Mouse (Mus musculus): ENCODE results near the gene Il17rd. TPM values are rescaled to one million over a fixed set of nuclear protein-coding genes. Genes with fewer than 3 reads are reported as not detected.
A peak's percentile ranks its signal among the peaks of the same experiment; 100 is the strongest.

Gene Il17rd
- total and polyA plus RNA-seq, 2 experiments from 2014 or later = 2.8 to 10.6 TPM

- Histone ChIP-seq H3K9me3 (ENCODE audit: low read length) (no peaks in the 10 kb centered on the region), H3K27ac (no peak overlapping the region), H3K4me2 (ENCODE audit: low read depth, low read length) (peak overlapping the region; percentile 96), H3K9ac (replicated peaks; ENCODE audit: low read length) (no peak overlapping the region), H3K4me1 (ENCODE audit: insufficient read depth, low read length) (0 out of 2 replicates have a peak, but pooled peaks cover 3% of the 10 kb centered on the region), H3K36me3 (ENCODE audit: insufficient read depth, low read length) (no peaks in the 10 kb centered on the region), H3K27me3 (ENCODE audit: insufficient read depth, low read length) (peaks cover 18% of the 10 kb centered on the region; the same call in 1 of the 2 replicates), H3K4me3 (ENCODE audit: low read length) (no peak overlapping the region; the same call in 1 of the 2 replicates)
- DNase-seq (ENCODE audit: low spot score) (no peak), ATAC-seq (no peak)
- 52% methylated on average over 6 of the region's 6 CpGs for WGBS
- no peak for TF ChIP-seq CTCF (IDR thresholded peaks at IDR 0.05; ENCODE audit: low read depth)
These were observed 77.2 kb downstream of the Il17rd start for GRCm38 (mm10) chr14:27115991-27116390.

DNA sequence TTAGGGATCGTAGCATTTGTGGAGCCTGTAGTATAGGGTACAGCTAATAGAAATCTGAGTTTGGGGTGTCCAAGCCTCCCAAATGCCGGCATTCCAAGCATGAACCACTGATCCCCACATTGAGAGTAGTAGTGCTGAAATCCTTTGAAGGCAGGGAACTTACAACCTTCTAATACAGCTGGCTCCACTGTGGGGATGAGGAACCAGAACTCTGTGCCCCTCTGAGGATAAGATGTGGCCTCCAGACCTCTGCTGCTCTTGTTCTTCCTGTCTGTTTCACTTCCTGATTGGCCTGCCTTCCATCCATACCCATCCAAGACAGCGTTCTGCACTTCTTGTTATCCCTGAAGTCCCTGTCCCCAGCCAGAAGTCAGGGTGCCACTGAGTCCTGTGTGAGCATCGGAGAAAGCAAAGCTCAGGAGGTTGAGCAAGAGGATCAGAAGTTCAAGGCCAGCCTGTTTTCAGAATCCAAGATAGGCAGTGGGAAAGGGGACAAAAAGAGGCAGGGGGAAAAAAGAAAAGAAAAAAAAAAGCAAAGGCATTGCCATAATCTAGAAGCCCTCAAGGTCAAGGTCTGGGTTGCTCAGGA is 77.9 kb downstream of the Il17rd start:
- 87% methylated on average over 4 of the region's 4 CpGs for WGBS
- peak overlapping the region; percentile 96 for H3K4me2 ChIP-seq (ENCODE audit: low read depth, low read length)
- H3K36me3 ChIP-seq (ENCODE audit: insufficient read depth, low read length) = no peaks in the 10 kb centered on the region
- H3K4me1 ChIP-seq (ENCODE audit: insufficient read depth, low read length) = 0 out of 2 replicates have a peak, but pooled peaks cover 3% of the 10 kb centered on the region
- peaks cover 18% of the 10 kb centered on the region; the same call in 1 of the 2 replicates for H3K27me3 ChIP-seq (ENCODE audit: insufficient read depth, low read length)
- DNase-seq (ENCODE audit: low spot score) = no peak
- no peak for ATAC-seq
- H3K4me3 ChIP-seq (ENCODE audit: low read length) = no peak overlapping the region
- H3K9me3 ChIP-seq (ENCODE audit: low read length) = no peaks in the 10 kb centered on the region
- TF ChIP-seq CTCF (IDR thresholded peaks at IDR 0.05; ENCODE audit: low read depth) = no peak
- no peak overlapping the region for H3K9ac ChIP-seq (replicated peaks; ENCODE audit: low read length)
- no peak overlapping the region for H3K27ac ChIP-seq

DNA sequence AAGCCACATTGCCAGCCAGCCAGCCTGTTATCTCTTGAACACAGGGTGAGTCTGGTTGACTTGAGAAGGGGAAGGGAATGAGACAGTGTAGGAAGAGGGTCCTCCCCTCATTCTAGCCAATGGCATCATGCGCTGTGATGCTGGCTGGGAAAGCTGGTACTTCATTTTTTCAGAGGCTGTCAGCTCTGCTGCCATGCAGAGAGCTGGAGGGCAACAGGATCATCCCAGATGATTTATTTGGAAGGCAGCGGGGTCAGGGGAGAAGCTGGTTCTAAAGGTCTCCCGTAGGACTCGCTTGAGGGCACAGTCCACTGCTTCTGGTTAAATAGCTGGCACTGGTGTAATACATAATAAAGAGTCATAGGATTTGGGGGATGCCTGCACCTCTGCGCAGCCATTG is 79.8 kb downstream of the Il17rd start:
- 89% methylated on average over 5 of the region's 5 CpGs for WGBS
- H3K4me3 ChIP-seq (ENCODE audit: low read length) = no peak overlapping the region
- no peak overlapping the region for H3K4me2 ChIP-seq (ENCODE audit: low read depth, low read length)
- H3K4me1 ChIP-seq (ENCODE audit: insufficient read depth, low read length) = 0 out of 2 replicates have a peak, but pooled peaks cover 3% of the 10 kb centered on the region
- DNase-seq (ENCODE audit: low spot score) (no peak), ATAC-seq (no peak)
- no peak for TF ChIP-seq CTCF (IDR thresholded peaks at IDR 0.05; ENCODE audit: low read depth)
- H3K9me3 ChIP-seq (ENCODE audit: low read length) = no peaks in the 10 kb centered on the region
- no peaks in the 10 kb centered on the region for H3K36me3 ChIP-seq (ENCODE audit: insufficient read depth, low read length)
- 0 out of 2 replicates have a peak, but pooled peaks cover 11% of the 10 kb centered on the region for H3K27me3 ChIP-seq (ENCODE audit: insufficient read depth, low read length)
- no peak overlapping the region for H3K27ac ChIP-seq
- no peak overlapping the region for H3K9ac ChIP-seq (replicated peaks; ENCODE audit: low read length)

DNA sequence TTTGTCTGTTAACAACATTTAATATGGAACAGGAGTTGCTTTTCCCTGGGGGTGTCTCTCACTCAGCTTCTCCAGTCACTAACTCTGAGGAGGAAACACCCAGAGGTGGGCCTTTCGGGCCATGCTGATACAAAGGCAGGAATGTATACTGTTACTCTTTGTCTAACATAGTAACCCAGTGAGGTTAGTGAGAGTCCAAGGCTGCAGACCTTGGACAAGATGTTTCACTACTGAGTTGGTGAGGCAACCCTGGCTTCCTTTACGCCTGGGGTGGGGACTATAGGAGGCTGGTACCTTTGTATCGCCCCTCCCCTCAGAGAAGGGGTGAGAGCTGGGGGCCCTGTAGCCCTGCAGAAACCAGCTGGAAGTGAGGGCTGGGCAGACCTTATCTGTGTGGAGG is 83.9 kb downstream of the Il17rd start:
- no peak overlapping the region for H3K9ac ChIP-seq (replicated peaks; ENCODE audit: low read length)
- H3K9me3 ChIP-seq (ENCODE audit: low read length) = no peaks in the 10 kb centered on the region
- TF ChIP-seq CTCF (IDR thresholded peaks at IDR 0.05; ENCODE audit: low read depth) = no peak
- no peak overlapping the region for H3K4me2 ChIP-seq (ENCODE audit: low read depth, low read length)
- no peak for DNase-seq (ENCODE audit: low spot score)
- H3K4me1 ChIP-seq (ENCODE audit: insufficient read depth, low read length) = no peaks in the 10 kb centered on the region
- H3K27me3 ChIP-seq (ENCODE audit: insufficient read depth, low read length) = no peaks in the 10 kb centered on the region
- H3K4me3 ChIP-seq (ENCODE audit: low read length) = no peak overlapping the region
- H3K36me3 ChIP-seq (ENCODE audit: insufficient read depth, low read length) = no peaks in the 10 kb centered on the region
- no peak overlapping the region for H3K27ac ChIP-seq
- no peak for ATAC-seq
- 77% methylated on average over 3 of the region's 3 CpGs for WGBS

GRCm38 (mm10) chr14:27123543-27123942 is 84.8 kb downstream of the Il17rd start:
- H3K9me3 ChIP-seq (ENCODE audit: low read length) = no peaks in the 10 kb centered on the region
- H3K4me1 ChIP-seq (ENCODE audit: insufficient read depth, low read length) = no peaks in the 10 kb centered on the region
- no peak for TF ChIP-seq CTCF (IDR thresholded peaks at IDR 0.05; ENCODE audit: low read depth)
- H3K27ac ChIP-seq = no peak overlapping the region
- WGBS = 44% methylated on average over 8 of the region's 8 CpGs
- no peak overlapping the region for H3K4me2 ChIP-seq (ENCODE audit: low read depth, low read length)
- ATAC-seq = no peak
- no peak overlapping the region for H3K4me3 ChIP-seq (ENCODE audit: low read length)
- no peak for DNase-seq (ENCODE audit: low spot score)
- H3K9ac ChIP-seq (replicated peaks; ENCODE audit: low read length) = no peak overlapping the region
- no peaks in the 10 kb centered on the region for H3K27me3 ChIP-seq (ENCODE audit: insufficient read depth, low read length)
- H3K36me3 ChIP-seq (ENCODE audit: insufficient read depth, low read length) = no peaks in the 10 kb centered on the region

DNA sequence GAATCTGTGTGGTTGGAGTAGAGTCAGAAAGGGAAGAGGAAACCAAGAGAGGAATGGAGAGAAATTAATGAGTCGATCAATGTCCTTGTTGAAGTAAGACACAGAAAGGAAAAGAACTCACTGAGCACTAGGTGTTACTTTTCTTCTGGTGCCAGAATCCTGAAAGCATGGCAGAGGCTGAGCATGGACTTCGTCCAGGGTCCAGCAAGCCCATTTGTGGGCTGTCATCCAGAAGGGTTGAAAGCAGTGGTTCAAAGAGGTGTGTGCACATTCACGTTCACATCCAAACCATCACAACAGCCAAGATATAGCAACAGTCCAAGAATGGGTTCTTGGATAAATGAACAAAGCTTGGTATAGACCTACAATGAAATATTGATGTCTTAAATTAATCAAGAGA is 91.3 kb downstream of the Il17rd start:
- DNase-seq (ENCODE audit: low spot score) = no peak
- 82% methylated on average over 3 of the region's 3 CpGs for WGBS

GRCm38 (mm10) chr14:27130676-27131075 is 91.9 kb downstream of the Il17rd start:
- no peak overlapping the region for H3K4me3 ChIP-seq (ENCODE audit: low read length)
- H3K27ac ChIP-seq = no peak overlapping the region
- no peaks in the 10 kb centered on the region for H3K27me3 ChIP-seq (ENCODE audit: insufficient read depth, low read length)
- DNase-seq (ENCODE audit: low spot score) (no peak), ATAC-seq (no peak)
- no peak for TF ChIP-seq CTCF (IDR thresholded peaks at IDR 0.05; ENCODE audit: low read depth)
- WGBS = 79% methylated on average over 1 of the region's 1 CpGs
- H3K9ac ChIP-seq (replicated peaks; ENCODE audit: low read length) = no peak overlapping the region
- H3K4me2 ChIP-seq (ENCODE audit: low read depth, low read length) = no peak overlapping the region
- no peaks in the 10 kb centered on the region for H3K9me3 ChIP-seq (ENCODE audit: low read length)
- no peaks in the 10 kb centered on the region for H3K36me3 ChIP-seq (ENCODE audit: insufficient read depth, low read length)
- H3K4me1 ChIP-seq (ENCODE audit: insufficient read depth, low read length) = no peaks in the 10 kb centered on the region

More for the DNA sequence above, 91.3 kb downstream of the Il17rd start:
- Histone ChIP-seq H3K36me3 (ENCODE audit: insufficient read depth, low read length) (no peaks in the 10 kb centered on the region), H3K9me3 (ENCODE audit: low read length) (no peaks in the 10 kb centered on the region), H3K4me3 (ENCODE audit: low read length) (no peak overlapping the region), H3K27me3 (ENCODE audit: insufficient read depth, low read length) (no peaks in the 10 kb centered on the region), H3K4me1 (ENCODE audit: insufficient read depth, low read length) (no peaks in the 10 kb centered on the region), H3K27ac (no peak overlapping the region), H3K9ac (replicated peaks; ENCODE audit: low read length) (no peak overlapping the region), H3K4me2 (ENCODE audit: low read depth, low read length) (no peak overlapping the region)
- TF ChIP-seq CTCF (IDR thresholded peaks at IDR 0.05; ENCODE audit: low read depth) = no peak
- no peak for ATAC-seq
